ENCODE assay signal across 9 mouse cellular contexts in the genomic region with DNA sequence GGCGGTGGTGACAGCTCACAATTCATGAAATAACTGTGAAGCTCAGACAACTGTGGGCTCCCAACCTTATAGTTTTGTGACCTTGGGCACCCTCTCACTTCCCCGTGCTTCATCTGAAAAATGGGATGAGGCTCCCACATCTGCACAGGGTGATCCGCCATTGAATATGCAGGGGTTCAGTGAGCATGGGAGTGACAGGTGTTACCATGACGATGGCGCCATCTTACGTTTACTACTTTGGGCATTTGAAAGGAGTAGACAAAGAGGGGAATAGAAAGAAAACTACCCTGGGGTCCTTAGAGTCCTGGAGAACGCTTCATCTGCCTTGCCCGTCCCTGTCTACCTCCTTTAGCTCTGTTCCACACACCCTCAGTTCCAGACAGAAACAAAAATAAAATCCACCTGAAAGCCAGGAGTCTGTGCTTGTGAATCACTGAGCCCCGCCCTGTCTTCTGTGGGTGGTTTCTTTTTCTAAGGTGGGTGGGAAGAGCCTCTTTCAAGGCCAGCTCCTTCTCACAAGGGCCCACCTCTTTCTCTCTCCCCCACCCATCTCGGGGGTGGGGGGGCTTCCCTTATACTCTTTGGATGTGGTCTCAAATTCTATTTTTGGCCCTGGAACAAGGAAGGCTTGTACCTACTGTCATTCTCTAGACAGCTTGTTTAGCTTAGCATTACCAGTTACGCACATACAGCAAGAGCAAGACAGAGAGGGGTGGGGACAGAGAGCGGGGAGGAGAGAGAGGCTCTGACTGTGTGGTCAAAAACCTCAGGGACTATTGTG. TPM values are rescaled to one million over a fixed set of nuclear protein-coding genes. Genes with fewer than 3 reads are reported as not detected.
DNase-seq lines count a peak whose midpoint lies in the region; ATAC-seq lines count a peak whose summit lies in the region.
"Had no signal": no experiment of that assay in that cellular context is flagged by ENCODE, and none has a peak within 500 bp of the region (broad histone marks: within the 10 kb centered on the region; RNA-seq: fewer than 3 reads in every experiment).

No protein-coding gene starts in this region.

- H3K27ac ChIP-seq in hindbrain, embryonic 13.5 days, result peak overlapping the region; percentile 55
- H3K27ac ChIP-seq: forebrain, embryonic 15.5 days had no signal

- no peak for DNase-seq in frontal cortex, postnatal 14 days (ENCODE audit: low spot score in 2 of 2)
- DNase-seq in naive thymus-derived CD4-positive, alpha-beta T cell, adult 2 months (ENCODE audit: low read depth), result peak; percentile 69
- DNase-seq in adrenal gland, postnatal 25 days, result no peak
- DNase-seq in gastrocnemius, postnatal 14 days, result no peak
- no peak for DNase-seq in ovary, postnatal 10 days (ENCODE audit: low spot score)

- H3K4me1 ChIP-seq in hindbrain, embryonic 13.5 days (replicated peaks), result peaks cover 32% of the 10 kb centered on the region
- H3K4me1 ChIP-seq: forebrain, embryonic 15.5 days had no signal

- peak; percentile 82 for ATAC-seq in frontal cortex, adult (ENCODE audit: low TSS enrichment)
- peak; percentile 39 for ATAC-seq in CD4-positive, CD25-positive, alpha-beta regulatory T cell, adult 4 months
- no peak for ATAC-seq in hindbrain, embryonic 13.5 days (ENCODE audit: low FRiP score)
- ATAC-seq: forebrain, embryonic 15.5 days had no signal

- H3K4me3 ChIP-seq in hindbrain, embryonic 13.5 days, result no peak overlapping the region
- H3K4me3 ChIP-seq: forebrain, embryonic 15.5 days had no signal

- no peak overlapping the region for H3K9ac ChIP-seq in hindbrain, embryonic 13.5 days
- H3K9ac ChIP-seq: forebrain, embryonic 15.5 days had no signal

- H3K36me3 ChIP-seq in hindbrain, embryonic 13.5 days, result no peaks in the 10 kb centered on the region
- H3K36me3 ChIP-seq: forebrain, embryonic 15.5 days had no signal

- H3K27me3 ChIP-seq in hindbrain, embryonic 13.5 days, result no peaks in the 10 kb centered on the region
- H3K27me3 ChIP-seq: forebrain, embryonic 15.5 days had no signal

- 48% methylated on average over 12 of the region's 12 CpGs for WGBS in hindbrain, embryonic 13.5 days

- no peak overlapping the region for H3K4me2 ChIP-seq in hindbrain, embryonic 13.5 days
- H3K4me2 ChIP-seq: forebrain, embryonic 15.5 days had no signal

- no peaks in the 10 kb centered on the region for H3K9me3 ChIP-seq in hindbrain, embryonic 13.5 days
- H3K9me3 ChIP-seq: forebrain, embryonic 15.5 days had no signal

- intact Hi-C loops in gastrocnemius, postnatal 14 days (cut with DNase I; ENCODE audit: low total_unique reads), result no loop called here

RNA-seq across cellular contexts. Expression of a gene that starts 41.6 kb away (rescaled TPM):
- polyA plus RNA-seq in CD4-positive, CD25-positive, alpha-beta regulatory T cell, adult 4 months (2017; shearing (Covaris generic)), result not detected
- polyA plus RNA-seq in hindbrain, embryonic 13.5 days (2015; fragmentation: Nextera tagmentation; extraction: Ambion mirVana), result 0.22 TPM in 1 of 2 replicates, not detected in the other
- 0.30 and 0.86 TPM in 2 replicates for total RNA-seq in adrenal gland, postnatal 25 days (2021)
- total RNA-seq in gastrocnemius, postnatal 14 days (2021), result 1 to 10 TPM; 1.2 to 1.6 TPM
